Mouse (Mus musculus): ENCODE measurements around the gene Usp24.

DNA sequence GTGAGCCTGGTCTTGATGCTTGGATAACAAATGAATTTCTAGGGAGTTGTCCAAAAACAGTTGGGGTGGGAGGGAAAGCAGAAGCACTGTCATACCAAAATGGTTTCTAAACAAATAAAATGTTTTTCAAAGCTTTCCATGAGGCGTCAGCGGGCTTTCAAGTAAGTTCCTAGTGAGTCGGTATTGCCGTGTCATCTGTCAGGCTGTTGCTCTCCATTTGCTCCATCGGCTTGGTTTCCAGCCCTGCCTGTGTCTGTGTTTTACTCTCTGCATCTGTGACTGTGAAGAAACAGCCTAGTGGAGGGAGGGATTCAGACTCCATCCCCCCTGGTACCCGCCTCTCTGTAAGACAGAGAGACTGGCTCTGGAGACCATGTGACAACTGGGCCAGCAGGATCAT lies 103.8 kb downstream of the Usp24 start:
- TF ChIP-seq CTCF (IDR thresholded peaks at IDR 0.05 in 2 of 3, conservative IDR thresholded peaks at IDR 0.05 in 1 of 3; ENCODE audit: control insufficient read depth in 1 of 3, insufficient read depth in 1 of 3, low read depth in 2 of 3, low read length in 3 of 3, poor library complexity in 1 of 3, severe bottlenecking in 1 of 3) (no peak), POLR2AphosphoS2 (IDR thresholded peaks at IDR 0.05; ENCODE audit: low read length) (no peak), MAFK (IDR thresholded peaks at IDR 0.05; ENCODE audit: borderline replicate concordance, low read depth, low read length) (no peak), POLR2A (IDR thresholded peaks at IDR 0.05; ENCODE audit: control insufficient read depth in 1 of 2, insufficient read depth in 1 of 2, low read depth in 1 of 2, low read length in 2 of 2, poor library complexity in 1 of 2) (no peak), TCF12 (IDR thresholded peaks at IDR 0.05; ENCODE audit: low read depth, low read length) (no peak), NRF1 (IDR thresholded peaks at IDR 0.05; ENCODE audit: insufficient read depth, low read depth, low read length, poor library complexity, severe bottlenecking) (no peak), NELFE (IDR thresholded peaks at IDR 0.05; ENCODE audit: low read depth, low read length) (no peak), HCFC1 (IDR thresholded peaks at IDR 0.05; ENCODE audit: low read depth, low read length) (no peak), GABPA (IDR thresholded peaks at IDR 0.05; ENCODE audit: low read depth, low read length) (no peak), EP300 (IDR thresholded peaks at IDR 0.05; ENCODE audit: low read depth in 1 of 2, low read length in 2 of 2) (no peak), MYC (IDR thresholded peaks at IDR 0.05; ENCODE audit: low read depth, low read length) (no peak), USF2 (IDR thresholded peaks at IDR 0.05; ENCODE audit: borderline replicate concordance in 1 of 2, insufficient read depth in 1 of 2, low read depth in 1 of 2, low read length in 2 of 2) (no peak)
